Mouse (Mus musculus) stomach, embryonic 16.5 days (tissue): ENCODE data around the gene Abhd17c. TPM values are rescaled to one million over a fixed set of nuclear protein-coding genes. Genes with fewer than 3 reads are reported as not detected.
A peak's percentile ranks its signal among the peaks of the same experiment; 100 is the strongest.
"Not testable (repeated sequence)": the region's sequence is repeated elsewhere in the genome, so short reads cannot be mapped to it uniquely, and the experiment has no call there.

Experiments used
- ATAC-seq: fragments of 200-750 bp; cut with Nextera tagmentation; 2 replicates; pipeline ENCODE4 v1.8.0; 2017; ENCODE audit warnings: moderate number of reproducible peaks, moderate TSS enrichment; ENCODE audit not compliant: insufficient read depth, low FRiP score
- H3K27ac ChIP-seq: fragments of 300-500 bp; sonication (generic); 2 replicates; pipeline ENCODE4 v1.5.1; 2014; ENCODE audit warnings: low read length
- H3K27me3 ChIP-seq: fragments of 300-500 bp; sonication (generic); 2 replicates; pipeline ENCODE4 v1.6.1; 2014; ENCODE audit warnings: low read length, control low read depth, mixed read lengths; ENCODE audit not compliant: control insufficient read depth, insufficient read depth
- H3K36me3 ChIP-seq: fragments of 300-500 bp; sonication (generic); 2 replicates; pipeline ENCODE4 v1.6.1; 2014; ENCODE audit warnings: low read length; ENCODE audit not compliant: control insufficient read depth, insufficient read depth
- H3K4me1 ChIP-seq: fragments of 300-500 bp; sonication (generic); 2 replicates; pipeline ENCODE4 v1.6.1; 2014; ENCODE audit warnings: low read length, control low read depth, mixed read lengths; ENCODE audit not compliant: control insufficient read depth, insufficient read depth
- H3K4me2 ChIP-seq: fragments of 300-500 bp; sonication (generic); 2 replicates; pipeline ENCODE4 v1.6.1; 2014; ENCODE audit warnings: low read depth, low read length, mixed read lengths
- H3K4me3 ChIP-seq: fragments of 300-500 bp; sonication (generic); replicated peaks from 2 replicates; pipeline ENCODE4 v1.5.1; 2014; ENCODE audit warnings: mild to moderate bottlenecking, low read length
- H3K9ac ChIP-seq: fragments of 300-500 bp; sonication (generic); 2 replicates; pipeline ENCODE4 v1.6.1; 2014; ENCODE audit warnings: low read length
- H3K9me3 ChIP-seq: fragments of 300-500 bp; sonication (generic); replicated peaks from 2 replicates; pipeline ENCODE4 v1.6.1; 2016; ENCODE audit warnings: low read length, control low read depth; ENCODE audit not compliant: control insufficient read depth
- WGBS: fragments of 180-500 bp; shearing (Covaris S2); extraction: QIAGEN DNeasy Blood & Tissue Kit; methylation state at CpG from one replicate; pipeline ENCODE4 v1.1.7; 2014; 5-methylcytosine and 5-hydroxymethylcytosine counted together
- polyA plus RNA-seq: library from polyadenylated mRNA; unstranded; fragments of >200 nt; fragmentation: Nextera tagmentation; extraction: Ambion mirVana; gene quantifications from 2 replicates; pipeline ENCODE4 v1.2.1, GENCODE M21; 2015

The Abhd17c gene
- polyA plus RNA-seq, result 7.4 and 8.9 TPM in 2 replicates

DNA sequence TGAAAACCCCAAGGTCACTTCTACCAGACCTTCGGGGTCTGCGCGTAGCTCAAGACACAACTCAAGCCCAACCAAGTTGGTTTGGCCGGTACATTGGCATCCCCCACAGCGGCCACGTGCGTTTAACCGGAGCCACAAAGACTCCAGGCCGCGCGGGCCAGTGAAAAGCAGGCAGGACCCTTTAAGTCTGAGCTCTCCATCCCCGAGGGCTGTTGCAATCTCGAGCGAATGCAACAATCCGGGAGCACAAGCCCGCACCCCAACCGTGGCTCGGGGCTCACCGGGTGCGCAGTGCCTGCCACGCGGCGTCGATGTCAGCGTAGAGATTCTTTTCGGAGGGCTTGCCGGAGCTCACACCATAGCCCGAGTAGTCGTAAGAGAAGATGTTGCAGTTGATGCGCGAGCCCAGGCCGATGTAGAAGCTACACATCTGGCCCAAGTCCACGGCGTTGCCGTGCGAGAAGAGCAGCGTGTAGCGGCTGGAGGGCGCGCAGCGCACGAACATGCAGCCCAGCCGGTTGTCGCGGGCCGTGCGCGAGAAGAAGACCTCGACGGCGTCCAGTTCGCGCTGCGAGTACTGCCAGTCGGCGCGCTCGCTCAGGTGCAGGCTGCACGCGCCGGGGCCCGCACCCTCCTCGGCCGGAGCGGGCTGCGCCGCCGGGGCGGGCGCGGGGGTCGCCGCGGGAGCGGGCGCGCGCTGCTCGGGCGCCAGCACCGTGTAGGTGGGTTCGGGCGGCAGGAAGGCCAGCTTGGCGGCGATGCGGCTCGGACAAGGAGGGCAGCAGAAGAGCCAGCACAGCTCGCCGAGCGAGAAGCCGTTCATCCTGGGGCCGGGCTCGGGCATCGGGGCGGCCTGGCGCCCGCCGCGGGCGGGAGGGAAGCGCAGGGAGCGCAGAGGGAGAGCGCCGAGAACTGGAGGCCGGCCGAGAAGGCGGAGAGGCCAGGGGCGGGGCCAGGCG, at the start of gene Abhd17c:
TSS of gene Abhd17c (minus strand) at position 893 of the 959 bp plus-strand sequence.
- Histone ChIP-seq H3K27ac (peak within 1 kb of the TSS; percentile 85), H3K27me3 (no peaks in the 10 kb centered on the region), H3K4me3 (peak within 1 kb of the TSS; percentile 65), H3K36me3 (no peaks in the 10 kb centered on the region), H3K4me2 (peak within 1 kb of the TSS; percentile 66), H3K9me3 (no peaks in the 10 kb centered on the region), H3K9ac (peak within 1 kb of the TSS; percentile 95), H3K4me1 (peaks cover 32% of the 10 kb centered on the region)
- under 1% methylated on average over 107 of the region's 109 CpGs for WGBS
- peak; percentile 49 for ATAC-seq

DNA sequence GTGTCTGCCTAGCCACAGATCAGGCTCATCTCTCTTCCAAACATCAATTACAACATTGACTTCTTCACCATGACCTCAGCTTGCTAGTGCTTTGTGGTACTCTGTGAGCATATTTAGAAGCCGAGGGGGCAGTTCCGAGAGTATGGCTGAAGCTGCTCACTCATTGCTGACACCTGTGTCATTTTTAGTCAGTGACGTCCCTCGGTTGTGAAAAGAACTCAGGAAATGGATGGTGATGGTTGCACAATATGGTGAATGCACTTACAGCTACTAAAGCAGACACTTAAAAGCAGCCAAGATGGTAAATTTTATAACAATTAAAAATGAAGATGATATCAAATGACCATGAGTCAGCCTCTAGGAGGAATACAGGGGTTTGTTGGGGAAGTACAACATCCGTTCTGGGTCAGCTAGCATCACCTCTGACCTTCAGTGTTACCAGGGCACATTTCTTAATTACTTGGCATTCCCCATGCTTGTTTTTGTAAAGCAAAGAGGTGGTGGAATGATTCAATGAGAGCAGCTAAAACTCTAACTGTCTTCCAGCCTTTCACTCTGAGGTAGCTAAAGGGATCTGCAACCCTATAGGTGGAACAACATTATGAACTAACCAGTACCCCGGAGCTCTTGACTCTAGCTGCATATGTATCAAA, 45.6 kb upstream of the Abhd17c start:
- H3K9me3 ChIP-seq, result no peaks in the 10 kb centered on the region
- H3K9ac ChIP-seq, result no peak overlapping the region
- H3K4me2 ChIP-seq, result no peak overlapping the region
- no peak for ATAC-seq
- no peak overlapping the region for H3K27ac ChIP-seq
- H3K4me1 ChIP-seq, result no peaks in the 10 kb centered on the region
- H3K27me3 ChIP-seq, result no peaks in the 10 kb centered on the region
- H3K36me3 ChIP-seq, result no peaks in the 10 kb centered on the region
- no peak overlapping the region for H3K4me3 ChIP-seq
- 80% methylated on average over 6 of the region's 6 CpGs for WGBS

DNA sequence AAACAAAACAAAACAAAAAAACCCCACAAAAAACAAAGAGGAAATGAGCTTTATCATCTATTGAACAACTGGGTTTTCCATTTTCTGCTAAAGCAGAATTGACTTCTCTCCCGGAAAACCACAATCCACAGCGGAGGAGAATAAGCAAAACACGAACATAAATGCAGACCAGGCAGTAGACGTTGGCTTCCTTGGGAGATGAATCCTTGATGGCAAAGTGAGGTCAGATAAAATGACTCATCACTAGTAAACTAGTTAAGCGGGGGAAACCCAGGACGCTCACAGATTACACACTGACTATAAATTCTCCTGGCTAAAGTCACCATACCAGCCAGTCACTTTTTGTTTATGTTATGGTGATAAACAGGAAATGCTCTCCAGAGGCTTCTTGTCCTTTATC, 44.5 kb upstream of the Abhd17c start:
- Histone ChIP-seq H3K9me3 (no peaks in the 10 kb centered on the region), H3K4me1 (no peaks in the 10 kb centered on the region), H3K27ac (no peak overlapping the region), H3K27me3 (no peaks in the 10 kb centered on the region), H3K4me2 (no peak overlapping the region), H3K4me3 (no peak overlapping the region), H3K36me3 (no peaks in the 10 kb centered on the region), H3K9ac (no peak overlapping the region)
- 67% methylated on average over 6 of the region's 6 CpGs for WGBS
- ATAC-seq, result no peak

DNA sequence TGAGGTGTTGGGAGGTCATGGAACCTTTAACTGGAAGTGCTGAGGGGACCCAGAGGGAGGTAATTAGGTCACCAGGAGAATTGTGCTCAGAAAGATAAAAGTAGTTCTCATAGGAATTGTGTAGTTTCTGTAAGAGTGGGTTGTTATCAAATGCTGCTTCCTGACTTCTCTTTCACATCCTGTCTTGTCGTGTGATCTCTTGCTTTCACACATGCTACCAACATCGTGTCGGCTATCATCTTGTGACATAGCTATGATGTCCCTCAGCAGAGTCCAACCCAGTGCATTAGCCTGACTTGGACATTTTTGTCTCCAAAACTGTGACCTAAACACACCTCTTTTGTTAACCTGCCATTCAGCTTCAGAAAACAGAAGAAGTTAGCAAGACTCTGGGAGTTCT, 40.6 kb upstream of the Abhd17c start:
- ATAC-seq, result no peak

GRCm38 (mm10) chr7:84191476-84191875, 39.8 kb upstream of the Abhd17c start:
- Histone ChIP-seq H3K9ac (no peak overlapping the region), H3K27ac (no peak overlapping the region), H3K9me3 (no peaks in the 10 kb centered on the region), H3K4me3 (no peak overlapping the region), H3K4me2 (no peak overlapping the region), H3K36me3 (no peaks in the 10 kb centered on the region), H3K27me3 (no peaks in the 10 kb centered on the region), H3K4me1 (no peaks in the 10 kb centered on the region)
- ATAC-seq, result no peak
- 90% methylated on average over 2 of the region's 2 CpGs for WGBS

More for the DNA sequence above, 40.6 kb upstream of the Abhd17c start:
- Histone ChIP-seq H3K9me3 (no peaks in the 10 kb centered on the region), H3K4me3 (no peak overlapping the region), H3K4me2 (no peak overlapping the region), H3K9ac (no peak overlapping the region), H3K4me1 (no peaks in the 10 kb centered on the region), H3K27me3 (no peaks in the 10 kb centered on the region), H3K27ac (no peak overlapping the region), H3K36me3 (no peaks in the 10 kb centered on the region)
- 90% methylated on average over 3 of the region's 3 CpGs for WGBS

DNA sequence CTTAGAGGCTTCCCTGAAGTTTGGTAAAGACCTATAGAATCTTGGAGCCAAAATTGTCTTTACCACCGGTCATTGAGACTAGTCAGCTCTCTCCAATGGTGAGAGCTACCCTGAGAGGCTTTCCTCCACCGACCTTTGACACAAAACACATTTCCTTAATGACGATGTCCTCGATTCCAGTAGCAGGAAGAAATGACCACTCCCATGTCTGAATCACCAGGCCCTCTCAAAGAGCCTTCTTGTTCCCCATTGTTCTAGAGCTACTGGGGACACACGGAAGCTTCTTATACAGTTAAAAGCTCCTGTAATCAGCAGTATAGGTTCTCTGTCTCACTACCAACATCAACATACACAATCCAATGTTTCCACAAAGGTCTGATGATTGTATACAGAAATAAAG, 36.5 kb upstream of the Abhd17c start:
- H3K36me3 ChIP-seq, result no peaks in the 10 kb centered on the region
- 63% methylated on average over 5 of the region's 5 CpGs for WGBS
- no peak overlapping the region for H3K4me2 ChIP-seq
- no peak overlapping the region for H3K9ac ChIP-seq
- ATAC-seq, result no peak
- H3K4me3 ChIP-seq, result no peak overlapping the region
- no peaks in the 10 kb centered on the region for H3K9me3 ChIP-seq
- H3K4me1 ChIP-seq, result no peaks in the 10 kb centered on the region
- no peak overlapping the region for H3K27ac ChIP-seq
- H3K27me3 ChIP-seq, result no peaks in the 10 kb centered on the region

DNA sequence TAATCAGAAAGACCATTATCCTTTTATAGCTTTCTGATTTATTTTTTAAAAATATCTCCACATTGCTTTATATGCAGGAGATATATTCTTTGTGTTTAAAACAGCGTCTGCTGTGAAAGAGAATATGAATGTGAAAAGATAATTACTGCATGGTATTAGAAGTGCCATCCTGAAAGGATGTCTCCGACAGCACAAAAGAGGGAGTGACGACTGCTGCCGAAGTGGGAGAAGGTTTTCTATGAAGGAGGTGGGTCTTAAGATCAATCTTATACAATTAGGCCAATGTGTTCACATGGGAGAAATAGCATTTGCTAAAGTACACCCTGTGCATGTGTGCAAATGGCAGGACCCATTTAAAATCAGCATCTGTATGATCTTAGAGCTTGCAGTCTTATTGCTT, 33.5 kb upstream of the Abhd17c start:
- Histone ChIP-seq H3K27ac (peak overlapping the region; percentile 78), H3K9ac (no peak overlapping the region), H3K27me3 (no peaks in the 10 kb centered on the region), H3K36me3 (no peaks in the 10 kb centered on the region), H3K9me3 (no peaks in the 10 kb centered on the region), H3K4me2 (no peak overlapping the region), H3K4me3 (no peak overlapping the region), H3K4me1 (no peaks in the 10 kb centered on the region)
- WGBS, result 77% methylated on average over 4 of the region's 4 CpGs
- ATAC-seq, result no peak

DNA sequence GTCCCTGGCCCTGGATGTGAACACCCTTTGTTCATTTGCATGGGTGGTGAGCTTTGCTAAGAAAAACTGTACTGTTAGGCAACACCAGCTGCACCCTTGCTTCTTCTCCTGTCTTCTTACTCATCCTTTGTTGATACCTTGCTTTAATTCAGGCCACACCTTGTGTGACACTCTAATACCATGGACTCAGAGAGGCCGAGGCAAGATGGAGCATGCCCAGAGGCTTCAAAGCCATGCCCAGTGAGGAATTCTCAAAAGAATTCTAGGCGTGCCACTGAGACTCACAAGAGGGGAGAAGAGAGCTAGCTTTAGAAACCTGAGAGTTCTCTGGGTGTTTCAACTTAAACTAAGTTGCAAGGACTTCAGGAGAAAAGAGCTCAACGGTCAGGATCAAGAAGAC, 33.0 kb upstream of the Abhd17c start:
- Histone ChIP-seq H3K4me2 (no peak overlapping the region), H3K27ac (peak overlapping the region; percentile 78), H3K36me3 (no peaks in the 10 kb centered on the region), H3K9me3 (no peaks in the 10 kb centered on the region), H3K9ac (no peak overlapping the region), H3K4me1 (no peaks in the 10 kb centered on the region), H3K27me3 (no peaks in the 10 kb centered on the region), H3K4me3 (no peak overlapping the region)
- peak; percentile 50; the same call in 1 of the 2 replicates for ATAC-seq
- 68% methylated on average over 3 of the region's 3 CpGs for WGBS

DNA sequence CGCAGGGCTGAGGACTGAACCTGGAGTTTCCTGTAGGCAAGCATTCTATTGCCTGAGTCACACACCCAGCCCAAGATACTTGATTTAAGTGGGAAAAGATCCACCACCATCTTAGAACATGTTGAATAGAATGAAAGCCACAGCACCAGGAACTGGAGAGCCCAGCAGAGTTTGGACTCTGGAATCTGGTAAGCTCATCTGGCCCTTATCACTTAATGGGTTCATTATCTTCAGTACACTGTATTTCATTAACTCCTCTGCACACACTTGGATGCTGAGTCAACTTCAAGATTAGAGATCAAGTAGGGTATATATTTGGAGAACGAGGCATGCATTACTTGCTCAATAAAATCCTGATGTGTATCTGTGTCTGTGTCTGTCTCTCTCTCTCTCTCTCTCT, 27.1 kb upstream of the Abhd17c start:
- not testable (repeated sequence) for H3K36me3 ChIP-seq, H3K4me1 ChIP-seq, H3K27me3 ChIP-seq, H3K4me3 ChIP-seq, H3K9me3 ChIP-seq, H3K9ac ChIP-seq, H3K4me2 ChIP-seq, H3K27ac ChIP-seq
- 78% methylated on average over 2 of the region's 2 CpGs for WGBS
- ATAC-seq, result peak; percentile 69; the same call in 1 of the 2 replicates
